Mouse (Mus musculus): ENCODE data around the gene Dhdds.

GRCm38 (mm10) chr4:134035953-134036352 is 35.2 kb upstream of the Dhdds start:
- TF ChIP-seq GATA1 (IDR thresholded peaks at IDR 0.05; ENCODE audit: borderline replicate concordance, low read length) (no peak), FLI1 (IDR thresholded peaks at IDR 0.05; ENCODE audit: low read length) (no peak)
